Mouse (Mus musculus): ENCODE measurements around the gene Phospho1. TPM values are rescaled to one million over a fixed set of nuclear protein-coding genes. Genes with fewer than 3 reads are reported as not detected.

Phospho1 gene
- polyA plus RNA-seq, 2 experiments = 5.7 to 22.0 TPM

DNA sequence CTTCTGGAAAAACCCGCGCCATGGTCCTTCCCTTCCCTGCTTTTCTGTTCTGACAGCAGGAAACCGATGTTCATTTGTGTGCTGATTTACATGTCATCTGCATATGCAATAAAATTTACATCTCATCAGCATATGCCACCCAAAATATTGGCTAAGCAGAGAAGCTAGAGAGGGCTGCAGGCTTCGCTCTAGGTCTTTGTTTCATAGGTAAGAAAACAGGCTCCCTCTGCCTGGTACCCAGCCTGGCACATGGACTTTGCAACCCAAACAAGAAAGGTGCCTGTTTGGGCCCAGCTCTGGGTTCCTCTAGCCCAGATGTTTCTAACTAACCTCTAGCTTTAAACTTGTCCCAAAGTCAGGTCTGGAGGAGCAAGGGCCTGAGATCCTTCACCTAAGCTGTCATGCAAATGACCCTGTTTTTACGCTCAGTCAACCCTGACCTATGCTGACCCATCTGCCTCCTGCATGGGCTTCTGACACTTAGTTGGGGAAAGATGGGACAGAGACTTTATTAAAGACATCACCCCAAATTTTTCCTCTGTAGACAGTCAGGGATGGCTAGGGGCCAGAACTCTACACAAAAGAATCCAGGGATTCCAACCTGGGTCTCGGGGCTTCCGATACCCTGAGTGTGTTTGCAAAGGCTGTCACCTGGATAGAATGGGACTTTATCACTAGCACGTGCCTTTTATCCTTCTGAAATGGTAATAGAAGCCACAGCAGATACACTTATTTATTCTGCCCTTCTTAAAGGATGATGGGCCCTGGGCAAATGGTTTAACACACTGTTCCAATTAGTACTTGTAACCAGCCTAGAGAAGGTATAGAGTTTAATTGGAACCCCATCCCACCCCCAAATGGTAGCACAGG is 14.9 kb downstream of the Phospho1 start:
- no peak overlapping the region for H3K27ac ChIP-seq
- ATAC-seq (ENCODE audit: insufficient read depth) = no peak
- peaks cover 19 to 41% of the 10 kb centered on the region in 2 experiments for H3K4me1 ChIP-seq (replicated peaks; ENCODE audit: control insufficient read depth in 2 of 2, insufficient read depth in 2 of 2, low read length in 1 of 2)
- H3K4me2 ChIP-seq (ENCODE audit: low read depth) = no peak overlapping the region
- WGBS (ENCODE audit: insufficient replicate concordance) = 69% methylated on average over 8 of the region's 8 CpGs
- H3K9me3 ChIP-seq (ENCODE audit: control insufficient read depth, low read length) = no peaks in the 10 kb centered on the region
- no peak overlapping the region for H3K9ac ChIP-seq (replicated peaks)
- no peaks in the 10 kb centered on the region; the same call in 1 of the 2 replicates for H3K27me3 ChIP-seq (ENCODE audit: control insufficient read depth, insufficient read depth, low read length)
- H3K36me3 ChIP-seq (replicated peaks; ENCODE audit: control insufficient read depth, insufficient read depth, low read depth) = no peaks in the 10 kb centered on the region
- no peak for DNase-seq (ENCODE audit: low read depth in 3 of 3, low spot score in 3 of 3)
- no peak for TF ChIP-seq EP300 (IDR thresholded peaks at IDR 0.05; ENCODE audit: low read depth)
- no peak overlapping the region for H3K4me3 ChIP-seq (ENCODE audit: insufficient read depth in 1 of 2, low read depth in 2 of 2, low read length in 2 of 2)

DNA sequence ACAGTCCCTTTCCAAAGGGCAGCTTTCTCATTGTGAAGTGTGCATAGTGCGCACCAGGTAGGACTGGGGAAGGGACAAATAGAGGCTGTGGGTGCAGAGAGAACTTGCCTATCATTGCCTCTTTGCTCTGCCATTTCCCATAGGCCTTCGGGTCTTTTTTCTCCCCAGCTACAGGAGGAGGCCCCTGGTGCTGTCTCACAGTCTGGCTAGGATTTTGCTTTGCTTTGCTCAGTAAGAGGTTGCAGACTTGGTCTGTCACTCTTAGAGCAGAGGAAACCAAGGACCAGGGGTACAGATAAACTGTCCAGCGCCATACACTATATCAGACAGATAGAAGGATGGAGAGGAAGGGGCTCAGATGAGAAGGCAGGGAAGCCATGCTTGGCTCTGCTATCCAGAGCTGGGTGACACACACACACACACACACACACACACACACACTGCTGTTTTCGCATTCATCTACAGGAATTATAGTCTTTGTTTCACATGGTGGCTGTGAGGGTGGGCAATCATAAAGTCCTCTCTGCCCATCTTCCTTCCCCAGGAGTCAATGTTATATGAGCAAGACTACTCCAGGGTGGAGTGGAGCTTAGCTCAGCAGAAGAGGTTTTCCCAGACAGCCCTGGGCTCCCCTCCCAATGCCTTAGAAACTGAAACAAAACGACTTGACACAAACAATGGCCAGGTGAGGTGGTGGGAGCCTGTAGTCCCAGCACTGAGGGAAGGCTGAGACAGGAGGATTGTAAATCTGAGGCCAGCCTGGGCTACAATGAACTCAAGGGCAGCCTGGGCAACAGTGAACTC is 16.6 kb downstream of the Phospho1 start:
- Histone ChIP-seq H3K36me3 (replicated peaks; ENCODE audit: control insufficient read depth, insufficient read depth, low read depth) (no peaks in the 10 kb centered on the region), H3K4me1 (replicated peaks; ENCODE audit: control insufficient read depth in 2 of 2, insufficient read depth in 2 of 2, low read length in 1 of 2) (peaks cover 5 to 24% of the 10 kb centered on the region in 2 experiments; a peak in 3 of 4 replicates), H3K27me3 (ENCODE audit: control insufficient read depth, insufficient read depth, low read length) (no peaks in the 10 kb centered on the region; the same call in 1 of the 2 replicates), H3K4me2 (ENCODE audit: low read depth) (peak overlapping the region; percentile 38), H3K4me3 (ENCODE audit: insufficient read depth in 1 of 2, low read depth in 2 of 2, low read length in 2 of 2) (peak overlapping the region; percentile 25 to 31; a peak in 3 of 4 replicates), H3K9ac (replicated peaks) (no peak overlapping the region), H3K27ac (no peak overlapping the region), H3K9me3 (ENCODE audit: control insufficient read depth, low read length) (no peaks in the 10 kb centered on the region)
- no peak for ATAC-seq (ENCODE audit: insufficient read depth)
- no peak for DNase-seq (ENCODE audit: low read depth in 3 of 3, low spot score in 3 of 3)
- WGBS (ENCODE audit: insufficient replicate concordance) = 51% methylated on average over 5 of the region's 5 CpGs
- no peak for TF ChIP-seq EP300 (IDR thresholded peaks at IDR 0.05; ENCODE audit: low read depth)
- TF ChIP-seq CTCF (IDR thresholded peaks at IDR 0.05; ENCODE audit: low read depth) = no peak

GRCm38 (mm10) chr11:95841498-95841830 is 17.2 kb downstream of the Phospho1 start:
- peak overlapping the region; percentile 25 to 31; a peak in 3 of 4 replicates for H3K4me3 ChIP-seq (ENCODE audit: insufficient read depth in 1 of 2, low read depth in 2 of 2, low read length in 2 of 2)
- H3K27me3 ChIP-seq (ENCODE audit: control insufficient read depth, insufficient read depth, low read length) = no peaks in the 10 kb centered on the region; the same call in 1 of the 2 replicates
- 38% methylated on average over 10 of the region's 10 CpGs for WGBS (ENCODE audit: insufficient replicate concordance)
- no peaks in the 10 kb centered on the region for H3K36me3 ChIP-seq (replicated peaks; ENCODE audit: control insufficient read depth, insufficient read depth, low read depth)
- ATAC-seq (ENCODE audit: insufficient read depth) = no peak
- H3K9ac ChIP-seq (replicated peaks) = no peak overlapping the region
- H3K4me2 ChIP-seq (ENCODE audit: low read depth) = peak overlapping the region; percentile 38
- H3K4me1 ChIP-seq (replicated peaks; ENCODE audit: control insufficient read depth in 2 of 2, insufficient read depth in 2 of 2, low read length in 1 of 2) = peaks cover 4 to 23% of the 10 kb centered on the region in 2 experiments; a peak in 3 of 4 replicates
- DNase-seq (ENCODE audit: low read depth in 3 of 3, low spot score in 3 of 3) = no peak
- H3K9me3 ChIP-seq (ENCODE audit: control insufficient read depth, low read length) = no peaks in the 10 kb centered on the region
- no peak overlapping the region for H3K27ac ChIP-seq
- TF ChIP-seq CTCF (IDR thresholded peaks at IDR 0.05; ENCODE audit: low read depth) = no peak
- TF ChIP-seq EP300 (IDR thresholded peaks at IDR 0.05; ENCODE audit: low read depth) = no peak

DNA sequence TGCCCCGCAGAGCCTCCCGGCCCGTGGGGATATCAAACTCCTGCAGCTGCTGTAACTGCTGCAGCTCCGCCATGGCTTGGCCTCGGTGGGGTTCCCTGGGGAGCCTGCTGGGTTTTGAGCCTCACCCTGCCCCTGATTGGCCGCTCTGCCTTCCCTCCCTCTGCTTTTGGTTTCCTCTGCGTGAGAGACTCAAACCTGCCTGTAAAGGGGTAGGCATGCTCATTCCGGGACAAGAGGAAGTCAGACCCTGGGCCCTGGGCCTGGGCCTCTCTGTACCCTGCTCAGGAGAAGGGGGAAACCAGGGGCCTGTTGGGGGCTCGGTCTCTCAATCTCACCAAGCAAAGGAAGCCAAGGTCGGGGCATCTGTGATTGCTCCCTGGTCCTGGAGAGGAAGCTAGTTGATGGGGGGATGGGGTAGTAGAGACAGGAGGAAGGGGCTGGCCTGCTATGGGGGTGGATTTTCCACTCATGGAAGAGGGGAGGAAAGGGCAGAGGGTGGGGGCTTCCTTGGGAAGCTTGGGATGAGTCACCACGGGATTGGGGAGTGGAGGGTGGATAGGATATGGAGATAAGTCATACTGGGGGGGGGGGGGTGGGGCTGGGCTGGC is 17.9 kb downstream of the Phospho1 start, which contains the start of gene Abi3:
TSS of gene Abi3 (minus strand) at position 403 of the 608 bp plus-strand sequence.
- peak; percentile 74 for ATAC-seq (ENCODE audit: insufficient read depth)
- H3K4me1 ChIP-seq (replicated peaks; ENCODE audit: control insufficient read depth in 2 of 2, insufficient read depth in 2 of 2, low read length in 1 of 2) = peaks cover 4 to 23% of the 10 kb centered on the region in 2 experiments; a peak in 3 of 4 replicates
- 3% methylated on average over 11 of the region's 11 CpGs for WGBS (ENCODE audit: insufficient replicate concordance)

More for the DNA sequence above, 17.9 kb downstream of the Phospho1 start, which contains the start of gene Abi3:
- Histone ChIP-seq H3K9me3 (ENCODE audit: control insufficient read depth, low read length) (no peaks in the 10 kb centered on the region), H3K27me3 (ENCODE audit: control insufficient read depth, insufficient read depth, low read length) (no peaks in the 10 kb centered on the region; the same call in 1 of the 2 replicates), H3K9ac (replicated peaks) (no peak within 1 kb of the TSS), H3K4me3 (ENCODE audit: insufficient read depth in 1 of 2, low read depth in 2 of 2, low read length in 2 of 2) (peak within 1 kb of the TSS; percentile 25 to 31; a peak in 3 of 4 replicates), H3K27ac (no peak within 1 kb of the TSS), H3K4me2 (ENCODE audit: low read depth) (peak within 1 kb of the TSS; percentile 38), H3K36me3 (replicated peaks; ENCODE audit: control insufficient read depth, insufficient read depth, low read depth) (no peaks in the 10 kb centered on the region)
- no peak for TF ChIP-seq CTCF (IDR thresholded peaks at IDR 0.05; ENCODE audit: low read depth)
- TF ChIP-seq EP300 (IDR thresholded peaks at IDR 0.05; ENCODE audit: low read depth) = no peak
- DNase-seq (ENCODE audit: low read depth in 3 of 3, low spot score in 3 of 3) = peak in 1 of 3 experiments; percentile 49

All from liver, embryonic 14.5 days (tissue).